Mouse (Mus musculus) erythroid progenitor cell, adult 5-6 weeks (primary cell): ENCODE results near the gene Wdr46. TPM values are rescaled to one million over a fixed set of nuclear protein-coding genes. Genes with fewer than 3 reads are reported as not detected.
"Not testable (repeated sequence)": the region's sequence is repeated elsewhere in the genome, so short reads cannot be mapped to it uniquely, and the experiment has no call there.

ENCODE experiments used
- ATAC-seq: replicated peaks from 2 replicates; pipeline ENCODE4 v1.8.0; 2016; ENCODE audit warnings: moderate number of reproducible peaks, mild to moderate bottlenecking, moderate TSS enrichment, inconsistent platforms; ENCODE audit not compliant: poor library complexity, low FRiP score, severe bottlenecking
- total RNA-seq, 2 experiments: library from RNA; stranded (forward) in 1 of 2; stranded (reverse) in 1 of 2; fragments of 150-400 nt in 1 of 2; fragments of 186-747, 209-891 nt in 1 of 2; gene quantifications; 2 replicates each; pipeline versions ENCODE4 v1.2.3 to v1.2.4; 2015 to 2017; ENCODE audit warnings: low replicate concordance in 2 of 2

Gene Wdr46
- total RNA-seq, 2 experiments from 2014 or later = 8.2 to 11.3 TPM

DNA sequence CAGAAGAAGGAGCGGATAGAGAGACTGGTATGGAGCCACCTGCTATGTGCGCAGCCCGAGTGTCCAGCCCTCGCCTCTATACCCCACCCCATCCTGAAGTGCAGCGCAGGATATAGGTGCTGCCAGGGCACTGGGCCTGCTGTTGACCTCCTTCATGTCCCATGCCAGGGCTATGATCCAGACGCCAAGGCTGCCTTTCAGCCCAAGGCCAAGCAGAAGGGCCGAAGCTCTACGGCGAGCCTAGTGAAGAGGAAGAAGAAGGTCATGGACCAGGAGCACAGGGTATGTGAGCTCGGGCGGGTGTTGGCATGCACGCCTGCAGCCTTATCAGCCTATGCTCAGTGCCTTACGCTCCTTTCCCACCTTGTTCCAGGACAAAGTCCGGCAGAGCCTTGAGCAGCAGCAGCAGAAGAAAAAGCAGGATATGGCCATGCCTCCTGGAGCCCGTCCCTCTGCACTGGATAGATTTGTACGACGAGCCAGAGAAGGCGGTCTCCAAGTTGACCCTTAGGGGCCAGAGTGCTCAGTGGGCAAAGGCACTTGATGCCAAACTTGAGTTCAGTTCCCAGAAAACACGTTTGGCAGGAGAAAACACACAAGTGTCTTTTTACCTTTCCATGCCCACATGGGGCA, 8.6 kb downstream of the Wdr46 start:
- ATAC-seq = no peak

- ATAC-seq = no peak
These were observed 9.7 kb downstream of the Wdr46 start for GRCm38 (mm10) chr17:33950131-33950625.

DNA sequence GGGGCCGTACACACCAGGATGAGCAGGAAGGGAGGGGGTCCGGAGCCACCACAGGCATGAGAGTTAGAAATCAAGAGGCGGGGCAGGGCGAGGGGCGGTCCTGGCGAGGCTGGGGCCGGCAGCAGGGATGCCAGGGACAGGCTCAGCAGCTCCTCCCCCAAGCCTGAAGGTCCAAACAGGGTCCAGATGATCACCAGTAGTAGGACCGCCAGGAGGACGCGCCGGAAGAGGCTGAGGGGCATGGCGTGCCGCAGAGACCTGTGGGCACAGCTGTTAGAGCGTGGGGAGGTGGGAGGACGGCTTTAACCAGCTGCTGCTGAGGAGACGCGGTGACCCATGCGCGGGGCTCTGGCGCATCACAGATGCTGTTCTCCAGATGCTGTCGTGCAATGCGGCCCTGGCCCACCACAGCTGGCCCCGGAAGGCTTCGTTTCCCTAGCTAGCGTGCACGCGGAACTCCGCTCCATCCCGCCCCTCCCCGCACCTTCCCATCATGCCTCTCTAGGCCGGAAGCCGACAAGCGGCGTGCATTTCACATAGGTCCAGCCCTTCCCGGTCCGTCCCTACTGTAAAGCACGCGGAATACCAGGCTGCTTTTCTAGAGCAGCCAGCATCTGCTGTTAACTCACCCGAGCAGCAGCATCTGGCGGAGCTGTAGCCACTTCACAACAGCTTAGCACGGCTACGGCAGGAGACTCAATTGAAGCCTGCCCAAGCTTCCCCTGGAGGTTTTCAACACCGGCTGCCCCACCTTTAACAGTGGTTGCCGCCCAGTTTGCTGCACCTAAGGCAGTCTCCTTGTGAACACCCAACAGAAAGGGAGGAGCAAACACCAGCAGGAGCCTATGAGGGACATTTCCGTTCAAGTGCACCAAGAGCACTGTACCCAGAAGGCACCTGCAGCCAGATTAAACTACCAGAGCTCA, 10.8 kb downstream of the Wdr46 start, which contains the start of gene B3galt4:
B3galt4 (minus strand) TSS at position 468 of the 926 bp plus-strand sequence.
- ATAC-seq = peak; percentile 53

- not testable (repeated sequence) for ATAC-seq
These were observed 11.6 kb downstream of the Wdr46 start for GRCm38 (mm10) chr17:33952015-33952414.

- ATAC-seq = no peak
These were observed 12.4 kb downstream of the Wdr46 start for GRCm38 (mm10) chr17:33952879-33953278.

- ATAC-seq = no peak
These were observed 12.8 kb downstream of the Wdr46 start for GRCm38 (mm10) chr17:33953310-33953709.

DNA sequence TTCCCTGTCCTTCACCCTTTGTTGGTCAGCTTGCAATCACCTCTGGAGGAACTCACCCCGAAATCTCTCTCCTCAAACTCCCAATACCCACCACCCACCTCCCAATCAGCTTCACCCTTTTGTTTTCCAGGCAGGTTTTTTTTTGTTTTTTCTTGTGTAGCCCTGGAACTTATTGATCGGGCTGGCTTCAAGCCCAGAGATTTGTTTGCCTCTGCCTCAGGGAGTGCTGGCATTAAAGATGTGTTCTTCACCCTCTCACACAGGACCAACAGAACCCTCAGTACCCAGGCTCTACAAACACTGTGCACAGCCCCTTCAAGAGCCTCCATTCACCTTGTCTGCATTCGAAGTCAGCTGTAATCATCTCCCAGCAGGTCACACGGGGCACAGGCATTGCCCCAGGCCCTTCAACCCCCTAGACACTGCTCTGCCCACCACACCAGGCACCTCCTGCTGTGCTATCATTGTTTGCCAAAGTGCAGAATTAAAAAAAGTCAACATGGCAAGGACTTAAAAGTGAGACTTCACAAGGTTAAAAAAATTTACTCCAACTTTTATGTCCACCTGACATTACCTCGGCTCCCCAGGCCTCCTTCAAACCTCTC, 13.6 kb downstream of the Wdr46 start:
- no peak for ATAC-seq

DNA sequence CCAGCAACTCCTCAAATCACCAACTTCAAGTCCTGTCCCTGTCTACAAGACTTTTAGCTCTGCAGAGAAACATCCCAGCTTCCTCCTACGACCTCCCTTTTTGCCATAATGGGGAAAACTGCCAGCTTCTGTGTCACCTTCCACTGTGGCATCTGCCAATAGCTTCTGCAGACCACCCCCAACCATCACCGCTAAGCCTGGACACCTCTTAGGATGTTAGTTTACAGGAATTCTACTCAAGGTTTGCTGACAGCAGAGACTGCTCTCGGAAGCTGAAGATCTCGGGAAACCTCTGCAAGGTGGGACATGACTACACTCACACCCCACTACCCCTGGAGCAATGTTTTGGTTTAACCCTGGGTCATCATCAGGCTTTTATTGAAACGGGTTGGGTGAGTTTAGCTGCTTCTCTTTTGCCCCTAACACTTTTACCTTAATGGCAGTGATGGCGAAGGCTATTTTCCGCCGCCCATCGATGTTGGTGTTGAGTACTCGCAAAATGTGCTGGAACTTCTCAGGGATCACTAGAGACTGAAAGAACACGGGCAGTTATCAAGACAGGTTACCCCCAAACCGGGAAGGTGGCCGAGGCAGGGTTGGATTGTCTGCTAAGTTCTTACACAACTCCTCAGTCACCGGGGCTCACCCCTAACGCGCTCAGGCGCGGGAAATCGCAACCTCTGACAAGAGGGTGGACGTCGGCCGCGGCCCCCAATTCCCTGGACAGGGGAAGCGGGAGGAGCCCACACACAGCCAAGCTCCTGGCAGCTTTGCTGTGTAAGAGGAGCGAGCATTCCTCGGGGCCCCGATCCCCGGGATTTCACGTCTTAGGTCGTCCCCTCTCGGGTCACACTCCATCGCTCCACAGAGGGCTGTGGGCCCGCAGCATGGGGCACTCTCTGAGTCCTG, 14.4 kb downstream of the Wdr46 start:
- ATAC-seq = peak; percentile 4

- peak; percentile 90 for ATAC-seq
These were observed 15.2 kb downstream of the Wdr46 start, which contains the start of the genes Vps52 and Rps18 for GRCm38 (mm10) chr17:33955555-33956214. Gene Vps52 (plus strand): TSS chr17:33955812. Gene Rps18 (minus strand): TSS chr17:33956001.

DNA sequence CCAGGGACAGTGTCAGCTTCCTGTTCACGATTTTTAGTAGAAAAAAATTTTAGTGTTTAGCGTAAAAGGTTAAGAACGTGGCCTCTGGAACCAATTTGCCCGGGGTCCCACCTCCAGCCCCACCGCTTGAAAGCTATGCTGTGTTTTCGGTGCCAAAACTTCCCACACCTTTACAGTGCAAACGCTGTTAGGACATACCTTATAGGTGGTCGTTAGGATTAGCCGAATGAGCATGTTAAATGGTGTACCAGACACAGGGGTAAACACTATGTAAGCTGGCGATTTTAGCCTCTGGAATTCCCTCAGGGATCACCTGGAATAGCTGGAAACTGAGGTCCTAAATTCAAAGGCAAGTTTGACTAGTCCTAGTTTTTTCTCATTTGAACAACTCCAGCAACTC, 15.9 kb downstream of the Wdr46 start:
- ATAC-seq = no peak

GRCm38 (mm10) chr17:33957493-33957892, 17.0 kb downstream of the Wdr46 start:
- ATAC-seq = no peak

DNA sequence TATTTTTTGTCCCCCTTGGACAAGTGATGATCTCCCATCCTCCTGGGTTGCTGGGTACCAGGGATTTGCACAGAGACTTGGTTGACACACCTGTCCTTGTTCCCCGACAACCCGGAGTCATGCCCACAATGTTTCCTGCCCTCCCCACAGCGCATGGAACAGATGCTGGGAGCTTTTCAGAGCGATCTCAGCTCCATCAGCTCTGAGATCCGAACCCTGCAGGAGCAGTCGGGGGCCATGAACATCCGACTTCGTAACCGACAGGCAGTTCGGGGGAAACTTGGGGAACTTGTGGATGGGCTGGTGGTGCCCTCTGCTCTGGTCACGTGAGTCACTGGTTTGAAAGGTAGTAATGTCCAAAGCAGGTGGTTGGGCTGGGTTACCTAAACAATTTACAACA, 18.0 kb downstream of the Wdr46 start:
- ATAC-seq = no peak

DNA sequence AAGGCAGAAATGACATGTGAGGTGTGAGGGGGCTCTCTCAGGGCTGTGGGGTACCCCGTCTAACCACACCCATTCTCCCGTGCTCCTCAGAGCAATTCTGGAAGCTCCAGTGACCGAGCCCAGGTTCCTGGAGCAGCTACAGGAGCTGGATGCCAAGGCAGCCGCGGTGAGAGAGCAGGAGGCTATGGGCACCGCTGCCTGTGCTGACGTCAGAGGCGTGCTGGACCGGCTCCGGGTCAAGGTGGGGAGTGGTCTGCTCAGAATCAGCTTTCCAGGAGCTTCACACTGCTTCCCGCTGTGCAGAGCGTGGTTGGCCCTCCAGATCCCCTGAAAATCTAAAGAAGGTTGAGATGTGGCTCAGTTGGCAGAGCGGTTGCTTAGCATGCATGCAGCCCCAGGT, 18.7 kb downstream of the Wdr46 start:
- no peak for ATAC-seq

DNA sequence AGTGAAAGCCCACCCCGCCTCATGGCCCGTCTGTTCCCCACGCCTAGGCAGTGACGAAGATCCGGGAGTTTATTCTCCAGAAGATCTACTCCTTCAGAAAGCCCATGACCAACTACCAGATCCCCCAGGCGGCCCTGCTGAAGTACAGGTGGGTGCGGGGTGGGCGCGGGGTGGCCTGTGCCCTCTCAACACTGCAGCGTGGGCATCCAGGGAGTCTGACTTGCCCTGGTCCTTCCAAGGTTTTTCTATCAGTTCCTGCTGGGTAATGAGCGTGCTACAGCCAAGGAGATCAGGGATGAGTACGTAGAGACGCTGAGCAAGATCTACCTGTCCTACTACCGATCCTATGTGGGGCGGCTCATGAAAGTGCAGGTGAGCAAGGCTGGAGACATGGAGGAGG, 19.5 kb downstream of the Wdr46 start:
- no peak for ATAC-seq

GRCm38 (mm10) chr17:33962876-33963275, 22.4 kb downstream of the Wdr46 start:
- ATAC-seq = no peak

- no peak for ATAC-seq
These were observed 24.8 kb downstream of the Wdr46 start for GRCm38 (mm10) chr17:33965082-33965845.

- ATAC-seq = no peak
These were observed 25.5 kb downstream of the Wdr46 start for GRCm38 (mm10) chr17:33965846-33966550.
